Mouse (Mus musculus): Measurements from ENCODE around the gene Robo3. TPM values are rescaled to one million over a fixed set of nuclear protein-coding genes. Genes with fewer than 3 reads are reported as not detected.

Gene Robo3
- polyA plus RNA-seq (2017; shearing (Covaris generic)), result not detected

GRCm38 (mm10) chr9:37432720-37433421 lies at the start of gene Robo3:
Gene Robo3 (minus strand): TSS chr9:37433246.
- ATAC-seq, result no peak

- no peak for ATAC-seq
Measured at GRCm38 (mm10) chr9:37474923-37475322, 41.9 kb upstream of the Robo3 start.

- no peak for ATAC-seq
Measured at GRCm38 (mm10) chr9:37473611-37474125, 40.6 kb upstream of the Robo3 start.

- ATAC-seq, result peak; percentile 68
Measured at GRCm38 (mm10) chr9:37462764-37463163, 29.7 kb upstream of the Robo3 start.

- ATAC-seq, result no peak
Measured at GRCm38 (mm10) chr9:37461571-37461970, 28.5 kb upstream of the Robo3 start.

- no peak for ATAC-seq
Measured at GRCm38 (mm10) chr9:37460961-37461340, 27.9 kb upstream of the Robo3 start.

- ATAC-seq, result no peak
Measured at GRCm38 (mm10) chr9:37460043-37460960, 27.3 kb upstream of the Robo3 start.

- ATAC-seq, result no peak
Measured at GRCm38 (mm10) chr9:37459665-37460042, 26.6 kb upstream of the Robo3 start.

GRCm38 (mm10) chr9:37457151-37457550 lies 24.1 kb upstream of the Robo3 start:
- ATAC-seq, result no peak

- no peak for ATAC-seq
Measured at GRCm38 (mm10) chr9:37456481-37456910, 23.4 kb upstream of the Robo3 start.

- ATAC-seq, result no peak
Measured at GRCm38 (mm10) chr9:37455868-37456267, 22.8 kb upstream of the Robo3 start.

- ATAC-seq, result no peak
Measured at GRCm38 (mm10) chr9:37454991-37455390, 21.9 kb upstream of the Robo3 start.

- ATAC-seq, result no peak
Measured at GRCm38 (mm10) chr9:37454011-37454492, 21.0 kb upstream of the Robo3 start.

GRCm38 (mm10) chr9:37453328-37453727 lies 20.3 kb upstream of the Robo3 start:
- no peak for ATAC-seq

GRCm38 (mm10) chr9:37452401-37452800 lies 19.4 kb upstream of the Robo3 start:
- ATAC-seq, result no peak

GRCm38 (mm10) chr9:37437772-37438735 lies 5.0 kb upstream of the Robo3 start:
- no peak for ATAC-seq

GRCm38 (mm10) chr9:37435616-37436015 lies 2.6 kb upstream of the Robo3 start:
- ATAC-seq, result no peak

- ATAC-seq, result no peak
Measured at GRCm38 (mm10) chr9:37434932-37435331, 1.9 kb upstream of the Robo3 start.

GRCm38 (mm10) chr9:37433823-37434560 lies 946 bp upstream of the Robo3 start:
- ATAC-seq, result no peak

- ATAC-seq, result no peak
Measured at GRCm38 (mm10) chr9:37432026-37432666, 900 bp downstream of the Robo3 start.

- peak; percentile 76 for ATAC-seq
Measured at GRCm38 (mm10) chr9:37430582-37430981, 2.5 kb downstream of the Robo3 start.
